Mouse (Mus musculus) adipocyte (in vitro differentiated cells): ENCODE measurements at regions not wholly inside any gene's neighbourhood (a gene's known extent, or its start where the extent isn't known, plus 50 kb on each side); places are given as distances from the start of the nearest gene placed in this dataset.
A peak's percentile ranks its signal among the peaks of the same experiment; 100 is the strongest.

Experiments used
- DNase-seq: peaks from one replicate; pipeline ENCODE4 v3.0.0-alpha.2; 2016; ENCODE audit warnings: low spot score

DNA sequence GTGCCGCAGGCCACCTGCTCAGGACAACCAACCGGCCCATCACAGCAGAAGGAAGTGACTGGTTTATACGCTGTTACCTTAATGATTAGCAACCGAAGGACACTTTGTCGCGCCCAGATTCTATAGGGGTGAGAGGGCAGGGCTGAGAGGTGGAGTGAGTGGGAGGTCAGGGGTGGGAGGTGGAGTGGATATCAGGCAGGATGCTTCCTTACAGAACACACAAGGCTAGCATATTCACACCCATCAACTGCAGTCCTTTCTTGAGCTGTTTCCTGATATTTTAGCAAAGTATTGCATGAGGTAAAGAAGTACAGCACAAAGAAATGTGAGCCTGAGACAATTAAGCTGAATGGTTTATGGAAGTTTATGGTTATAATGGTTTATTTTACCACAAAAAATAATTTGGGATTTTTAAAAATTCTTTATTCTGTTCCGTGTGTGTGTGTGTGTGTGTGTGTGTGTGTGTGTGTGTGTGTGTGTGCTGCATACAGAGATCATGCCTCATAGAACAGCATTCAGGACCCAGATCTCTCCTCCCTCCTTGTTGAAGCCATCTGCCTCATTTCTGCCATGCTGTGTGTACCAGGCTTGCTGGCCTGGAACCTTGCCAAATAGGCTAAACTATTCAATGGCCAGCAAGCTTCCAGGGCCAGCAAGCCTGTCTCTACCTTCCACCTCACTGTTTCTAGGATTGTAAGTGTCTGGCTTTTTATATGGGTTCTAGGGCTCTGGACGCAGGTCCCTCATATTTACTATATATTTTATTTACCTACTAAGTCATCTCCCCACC lies 190.5 kb downstream of the Prkcq start:
- peak; percentile 80 for DNase-seq

DNA sequence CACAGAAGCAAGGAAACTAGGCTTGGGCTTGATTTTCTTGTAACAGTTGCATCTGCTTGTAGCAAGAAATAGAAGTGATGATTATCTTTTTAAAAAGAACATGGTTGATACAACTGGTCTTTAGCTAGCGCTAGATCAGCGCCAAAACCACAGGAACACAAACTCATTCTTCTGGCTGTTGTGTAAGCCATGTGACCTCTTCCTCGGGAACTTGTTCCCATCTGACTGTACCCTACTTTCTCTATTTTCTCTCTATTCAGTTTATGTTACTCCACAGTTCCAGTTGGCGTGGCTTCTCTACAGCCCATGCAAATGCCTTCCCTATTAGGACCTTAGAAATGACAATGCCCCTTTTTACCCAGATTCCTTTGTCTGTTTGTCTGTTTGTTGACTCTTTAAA lies 187.4 kb downstream of the Prkcq start:
- DNase-seq: peak; percentile 42

DNA sequence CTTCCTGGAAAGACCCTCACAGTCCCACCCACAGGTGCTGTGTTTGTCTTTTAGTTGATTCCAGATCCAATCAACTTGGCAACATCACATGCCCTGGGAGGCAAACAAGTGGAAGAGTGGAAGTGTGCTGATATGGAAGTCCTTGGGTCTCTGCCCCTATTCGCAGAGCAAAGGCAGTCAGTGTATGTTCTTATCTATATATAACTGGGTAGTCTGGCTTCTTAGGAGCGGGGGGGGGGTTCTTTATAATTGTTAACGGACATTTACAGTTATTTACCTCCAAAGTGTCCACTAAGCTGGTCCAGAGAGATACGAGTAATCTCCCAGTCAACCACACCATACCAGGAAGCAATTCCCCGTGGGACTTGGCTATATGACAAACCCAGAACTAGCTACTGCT lies 184.8 kb downstream of the Prkcq start:
- DNase-seq: no peak

DNA sequence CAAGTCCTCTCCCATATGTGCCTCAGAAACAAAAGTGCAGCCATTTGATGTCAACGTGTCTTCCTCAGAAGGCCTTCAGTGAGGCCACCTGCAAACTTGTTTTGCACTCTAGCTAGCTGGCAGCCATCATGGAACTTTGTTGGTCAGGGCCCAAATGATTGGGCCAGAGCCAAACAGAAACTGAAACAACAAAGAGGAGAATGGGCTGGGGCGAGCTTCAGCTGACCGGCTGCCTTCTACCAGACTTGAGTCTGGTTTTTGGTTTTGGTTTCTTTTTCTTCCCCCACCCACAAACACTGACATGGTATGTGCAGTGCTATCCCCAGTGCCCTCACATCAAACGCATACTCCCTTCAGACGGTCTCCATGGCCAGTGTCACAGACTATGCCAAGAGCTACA lies 183.7 kb downstream of the Prkcq start:
- DNase-seq: peak; percentile 49
